Mouse (Mus musculus): ENCODE results near the gene Gm21994.
"Not testable (repeated sequence)": the region's sequence is repeated elsewhere in the genome, so short reads cannot be mapped to it uniquely, and the experiment has no call there.

Gm21994 gene

DNA sequence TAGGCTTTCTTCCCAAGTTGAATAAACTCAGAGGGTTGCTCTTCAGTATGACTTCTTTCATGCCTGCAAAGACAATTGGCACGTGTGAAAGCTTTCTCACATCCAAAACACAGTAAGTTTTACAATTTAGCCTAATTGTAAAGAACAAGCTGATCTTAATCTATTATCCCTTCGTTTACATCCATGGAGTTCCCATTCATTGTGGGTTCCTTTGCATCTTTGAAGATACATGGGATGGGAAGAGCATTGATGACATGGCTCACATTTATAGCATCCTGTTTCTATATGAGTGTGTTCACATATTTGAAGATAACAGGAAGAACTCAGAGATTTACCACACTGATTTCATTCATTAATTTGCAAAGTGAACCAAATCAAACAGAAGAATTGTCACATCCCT is at the start of gene Gm21994:
Gm21994 (minus strand) TSS at position 101 of the 400 bp plus-strand sequence.
- DNase-seq: not testable (repeated sequence)

DNA sequence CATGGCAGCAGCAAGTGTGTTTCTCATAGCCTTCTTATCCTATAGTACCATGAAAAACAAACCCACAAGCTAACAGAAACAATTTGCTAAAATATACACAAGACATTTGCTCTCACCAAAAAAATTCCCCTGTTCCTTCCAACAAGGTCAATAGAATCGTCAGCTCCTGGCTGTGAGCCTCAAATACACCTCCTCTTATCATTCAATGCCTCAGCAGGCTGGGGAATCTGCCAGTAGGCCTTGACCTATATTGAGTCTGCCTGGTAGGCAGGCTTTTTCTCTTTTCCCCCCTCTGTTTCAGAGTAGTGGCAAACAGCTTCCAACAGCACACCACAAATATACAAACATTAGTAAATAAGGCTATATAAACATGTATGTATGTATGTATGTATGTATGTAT is 43.7 kb upstream of the Gm21994 start:
- DNase-seq: no peak

DNA sequence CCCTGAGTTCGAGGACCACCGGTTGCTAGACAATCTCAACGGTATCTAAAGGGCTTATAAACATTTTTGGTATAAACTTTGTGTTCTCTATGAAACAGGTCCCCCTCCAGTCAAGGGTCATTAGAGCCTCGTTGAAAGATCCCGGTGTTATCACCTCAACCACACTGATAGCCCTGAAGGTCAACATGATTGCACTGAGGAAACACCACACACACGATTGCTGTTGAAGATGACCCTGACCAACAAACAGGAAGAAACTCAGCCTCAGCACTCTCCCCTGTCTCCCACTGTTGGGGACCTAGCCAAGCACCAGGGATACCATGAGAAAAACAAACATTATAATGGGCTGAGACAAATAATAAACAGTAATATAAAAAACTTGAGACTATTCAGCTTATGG is 38.3 kb upstream of the Gm21994 start:
- no peak for DNase-seq

DNA sequence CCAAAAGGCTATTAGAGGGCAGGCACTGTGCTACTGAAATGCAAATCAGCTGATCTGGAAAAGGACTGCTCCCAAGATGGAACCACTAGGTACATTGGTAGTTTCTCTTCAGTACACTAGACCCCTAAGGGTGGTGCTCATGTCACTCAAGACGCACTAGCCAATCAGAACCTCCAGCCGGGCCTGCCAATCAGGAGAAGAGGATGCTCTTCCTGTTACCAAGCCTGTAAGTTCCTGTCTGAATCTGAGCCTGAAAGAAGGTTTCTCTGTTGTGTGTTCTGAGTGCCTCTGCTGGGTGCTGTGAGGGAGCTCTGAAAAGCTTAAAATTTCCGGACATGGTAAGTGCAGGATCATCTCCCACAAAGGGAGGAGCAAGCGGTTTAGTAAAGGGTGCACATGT is 1.9 kb upstream of the Gm21994 start, which contains the start of gene Gm14124:
Gm14124 (plus strand) TSS at position 227 of the 400 bp plus-strand sequence.
- DNase-seq: not testable (repeated sequence)

DNA sequence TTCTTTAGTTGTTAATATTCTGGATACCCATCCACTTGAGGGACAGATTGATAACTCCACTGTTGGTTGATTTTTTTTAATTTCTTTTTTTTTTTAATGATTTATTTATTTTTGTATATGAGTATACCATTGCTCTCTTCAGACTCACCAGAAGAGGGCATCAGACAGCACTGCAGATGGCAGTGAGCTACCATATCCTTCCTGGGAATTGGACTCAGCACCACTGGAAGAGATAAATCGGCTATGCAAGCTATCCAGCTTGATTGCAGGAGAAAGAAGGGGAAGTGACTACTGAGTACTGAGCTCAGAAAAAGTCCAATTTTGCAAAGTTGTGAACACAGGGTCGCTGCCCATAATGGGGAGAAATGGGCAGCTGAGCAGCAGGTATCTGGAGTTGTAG is 1.5 kb upstream of the Gm21994 start:
- not testable (repeated sequence) for DNase-seq

DNA sequence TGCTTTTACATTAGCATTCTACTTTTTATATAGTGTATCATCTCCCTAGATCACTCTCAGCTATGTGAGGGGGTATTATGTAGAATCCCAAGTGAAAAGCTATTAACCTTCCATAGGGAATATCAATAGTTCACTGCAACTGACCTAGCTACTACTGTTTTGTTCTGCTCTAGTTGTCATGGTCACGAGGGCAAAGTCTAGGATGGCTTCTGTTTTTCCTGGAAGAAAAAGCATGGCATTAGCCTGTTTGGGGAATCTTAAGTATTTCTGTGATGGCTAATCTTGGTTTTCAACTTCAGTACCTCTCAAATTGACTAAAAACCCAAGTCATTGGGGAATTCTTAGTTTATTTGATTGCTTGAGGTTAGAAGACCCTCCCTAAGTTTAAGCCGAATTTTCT is 12.2 kb downstream of the Gm21994 start:
- DNase-seq: peak; percentile 54 to 55

DNA sequence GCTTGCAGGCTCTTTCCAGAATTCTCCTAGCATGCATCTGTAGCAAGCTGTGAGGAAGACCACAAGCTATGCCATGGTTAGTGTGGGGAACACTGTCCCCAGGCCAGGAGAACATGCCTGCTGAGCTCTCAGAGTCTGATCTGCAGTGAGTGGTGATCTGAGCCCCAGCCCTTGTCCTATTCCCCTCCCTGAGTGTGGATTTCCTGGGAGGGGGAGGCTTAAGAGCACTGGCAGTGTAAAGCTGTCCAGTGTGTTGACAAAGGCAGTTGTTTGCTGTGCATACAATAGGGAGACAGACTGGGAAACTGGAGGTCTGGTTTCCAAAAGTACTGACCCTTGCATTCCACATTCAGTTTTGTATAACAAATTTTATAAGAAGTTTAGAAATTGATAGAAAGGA is 32.1 kb downstream of the Gm21994 start:
- not testable (repeated sequence) for DNase-seq

DNA sequence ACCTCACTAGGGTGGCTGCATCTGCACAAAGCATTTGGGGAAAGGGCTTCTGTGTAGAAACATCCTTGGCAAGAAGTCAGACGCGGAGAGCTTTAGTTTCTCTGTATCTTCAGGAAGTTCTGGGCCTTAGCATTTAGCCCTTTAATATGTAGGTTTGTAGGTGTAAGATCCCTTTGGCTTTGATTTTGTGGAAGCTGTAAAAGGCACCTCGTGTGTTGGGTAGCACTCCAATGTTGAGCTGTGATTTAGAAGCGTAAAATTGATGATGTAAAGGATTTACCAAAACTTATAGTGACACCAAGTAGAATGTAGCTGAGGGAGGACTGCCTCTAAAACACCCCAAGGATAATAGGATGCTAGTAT is 37.0 kb downstream of the Gm21994 start:
- DNase-seq: not testable (repeated sequence)

DNA sequence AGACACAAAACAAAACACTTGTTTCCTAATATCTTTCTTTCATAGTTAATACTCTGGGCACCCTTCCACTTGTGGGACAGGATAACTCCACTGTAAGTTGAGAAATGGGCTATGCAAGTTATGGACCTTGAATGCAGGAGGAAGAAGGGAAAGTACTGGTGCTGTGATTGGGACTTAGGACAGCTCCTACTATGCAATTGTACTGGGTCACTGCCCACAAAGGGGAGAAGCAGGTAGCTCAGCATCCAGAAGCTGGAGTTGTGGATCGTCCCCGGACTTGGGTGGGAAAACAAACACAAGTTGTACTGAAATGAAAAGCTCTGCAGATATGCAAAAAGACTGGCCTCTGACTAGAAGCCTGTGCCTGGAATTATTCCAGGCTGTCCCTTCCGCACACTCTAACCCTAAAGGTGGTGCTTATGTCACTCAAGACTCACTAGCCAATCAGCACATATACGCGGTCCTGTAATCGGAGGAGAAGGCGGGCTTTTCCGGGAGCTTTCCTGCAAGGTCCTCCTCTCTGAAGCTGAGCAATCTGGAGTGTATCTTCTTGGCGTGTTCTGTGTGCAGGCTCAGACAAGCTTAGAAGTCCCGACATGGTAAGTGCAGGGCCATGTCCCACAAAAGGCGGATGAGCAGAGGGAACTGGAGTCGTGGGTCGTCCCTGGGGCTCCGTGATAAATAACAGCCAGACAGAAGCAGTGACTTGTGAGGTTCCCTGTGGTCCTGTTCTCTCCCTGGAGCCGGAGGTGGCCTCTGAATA is 37.6 kb downstream of the Gm21994 start, which contains the start of gene Zfp937:
Zfp937 (plus strand) TSS at position 474 of the 763 bp plus-strand sequence.
- DNase-seq: peak; percentile 89 to 91

Measured in kidney, adult 8-10 months (tissue).